Mouse (Mus musculus): Measurements from ENCODE around the gene Sgpp2.

- TF ChIP-seq CTCF (IDR thresholded peaks at IDR 0.05; ENCODE audit: borderline replicate concordance, insufficient read depth, low read depth, low read length) (no peak), POLR2A (IDR thresholded peaks at IDR 0.05; ENCODE audit: borderline replicate concordance, insufficient read depth, low read length) (no peak)
Measured at GRCm38 (mm10) chr1:78395191-78395735, 85.1 kb downstream of the Sgpp2 start.
